Comparison of ENCODE assay signal across 9 mouse cellular contexts in the genomic region with DNA sequence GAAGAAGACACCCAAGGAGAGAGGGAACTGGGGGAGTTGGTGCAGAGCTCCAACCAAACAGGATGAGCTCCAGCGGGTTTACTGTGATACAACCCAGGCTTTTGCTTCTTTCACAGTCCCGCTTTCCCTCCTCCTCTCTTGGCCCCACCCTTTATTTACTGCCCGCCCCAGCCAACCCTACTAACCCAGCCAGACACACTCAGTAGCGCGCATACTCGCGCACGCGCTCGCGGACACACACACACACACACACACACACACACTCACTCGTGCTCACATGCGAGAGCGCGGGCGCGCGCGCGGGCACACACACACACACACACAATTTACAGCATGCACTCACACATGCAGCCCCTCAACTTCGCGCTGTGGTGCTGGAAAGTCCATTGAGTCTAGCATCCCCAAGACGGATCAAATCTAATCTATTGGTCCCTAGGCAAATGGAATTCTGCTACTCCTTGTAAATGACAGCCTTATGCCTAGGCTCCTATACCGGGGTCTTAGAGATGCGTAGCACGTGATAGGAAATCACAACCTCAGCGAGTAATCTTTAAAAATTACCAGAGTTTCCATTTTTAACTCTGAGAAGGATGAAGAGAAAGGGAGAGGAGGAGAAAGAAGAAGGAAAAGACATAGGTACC. TPM values are rescaled to one million over a fixed set of nuclear protein-coding genes. Genes with fewer than 3 reads are reported as not detected.
DNase-seq lines count a peak whose midpoint lies in the region; ATAC-seq lines count a peak whose summit lies in the region.
"Had no signal": no experiment of that assay in that cellular context is flagged by ENCODE, and none has a peak within 500 bp of the region (broad histone marks: within the 10 kb centered on the region; RNA-seq: fewer than 3 reads in every experiment).

Grik1 (minus strand) TSS at position 134 of the 641 bp plus-strand sequence.

- H3K4me1 ChIP-seq in heart, embryonic 13.5 days: peaks cover 14% of the 10 kb centered on the region
- H3K4me1 ChIP-seq in forebrain, embryonic 11.5 days (replicated peaks; ENCODE audit: control insufficient read depth, insufficient read depth, low read length): 0 out of 2 replicates have a peak, but pooled peaks cover 4% of the 10 kb centered on the region
- H3K4me1 ChIP-seq in midbrain, embryonic 12.5 days: 0 out of 2 replicates have a peak, but pooled peaks cover 4% of the 10 kb centered on the region

- WGBS in heart, embryonic 13.5 days: 3% methylated on average over 27 of the region's 27 CpGs
- WGBS in forebrain, embryonic 11.5 days: under 1% methylated on average over 27 of the region's 27 CpGs
- WGBS in midbrain, embryonic 12.5 days: under 1% methylated on average over 25 of the region's 27 CpGs

- peaks cover 61% of the 10 kb centered on the region for H3K27me3 ChIP-seq in heart, embryonic 13.5 days (replicated peaks)
- peaks cover 10% of the 10 kb centered on the region; the same call in 1 of the 2 replicates for H3K27me3 ChIP-seq in forebrain, embryonic 11.5 days (ENCODE audit: control insufficient read depth, insufficient read depth, low read length)
- H3K27me3 ChIP-seq in midbrain, embryonic 12.5 days: peaks cover 44% of the 10 kb centered on the region

- H3K9ac ChIP-seq in heart, embryonic 13.5 days: peak within 1 kb of the TSS; percentile 28; the same call in 1 of the 2 replicates
- H3K9ac ChIP-seq in forebrain, embryonic 11.5 days (ENCODE audit: low read length): peak within 1 kb of the TSS; percentile 59
- H3K9ac ChIP-seq in midbrain, embryonic 12.5 days (replicated peaks): peak within 1 kb of the TSS; percentile 48
- H3K9ac ChIP-seq: liver, embryonic 14.5 days had no signal

- DNase-seq in heart, postnatal 36 days: no peak
- peak; percentile 23 for DNase-seq in R1 (ENCODE audit: low read depth, low spot score)
- DNase-seq in forebrain, embryonic 11.5 days (ENCODE audit: low spot score): peak; percentile 73
- DNase-seq in layer of hippocampus, adult 8-10 months (ENCODE audit: low spot score in 2 of 2): peak; percentile 7 to 26
- DNase-seq in yolk sac, embryonic 10.5 days (ENCODE audit: low spot score): peak; percentile 22

- no peak within 1 kb of the TSS for H3K27ac ChIP-seq in heart, embryonic 13.5 days (replicated peaks)
- H3K27ac ChIP-seq in forebrain, embryonic 11.5 days (ENCODE audit: low read depth, low read length): no peak within 1 kb of the TSS
- no peak within 1 kb of the TSS for H3K27ac ChIP-seq in midbrain, embryonic 12.5 days (replicated peaks)
- H3K27ac ChIP-seq: liver, embryonic 14.5 days had no signal

- no peaks in the 10 kb centered on the region for H3K9me3 ChIP-seq in heart, embryonic 13.5 days
- no peaks in the 10 kb centered on the region for H3K9me3 ChIP-seq in forebrain, embryonic 11.5 days (ENCODE audit: control insufficient read depth, low read length)
- no peaks in the 10 kb centered on the region for H3K9me3 ChIP-seq in midbrain, embryonic 12.5 days

- no peaks in the 10 kb centered on the region for H3K36me3 ChIP-seq in heart, embryonic 13.5 days
- H3K36me3 ChIP-seq in forebrain, embryonic 11.5 days (ENCODE audit: control insufficient read depth, insufficient read depth, low read length): no peaks in the 10 kb centered on the region
- H3K36me3 ChIP-seq in midbrain, embryonic 12.5 days: no peaks in the 10 kb centered on the region

- H3K4me2 ChIP-seq in heart, embryonic 13.5 days: peak within 1 kb of the TSS; percentile 88
- H3K4me2 ChIP-seq in forebrain, embryonic 11.5 days (ENCODE audit: low read depth, low read length, severe bottlenecking): peak within 1 kb of the TSS; percentile 93
- H3K4me2 ChIP-seq in midbrain, embryonic 12.5 days (replicated peaks): peak within 1 kb of the TSS; percentile 83

- peak within 1 kb of the TSS; percentile 51 for H3K4me3 ChIP-seq in heart, embryonic 13.5 days
- H3K4me3 ChIP-seq in forebrain, embryonic 11.5 days (ENCODE audit: low read depth, low read length): peak within 1 kb of the TSS; percentile 48
- peak within 1 kb of the TSS; percentile 48 for H3K4me3 ChIP-seq in midbrain, embryonic 12.5 days

- intact Hi-C loops in heart, postnatal 36 days (cut with DNase I): loop anchor here (5.0 kb wide), 1 partner anchor 1477 kb away; no protein-coding TSS in a partner anchor

- no peak for ATAC-seq in heart, embryonic 13.5 days (ENCODE audit: extremely low read depth, insufficient number of reproducible peaks, low FRiP score, low TSS enrichment)
- ATAC-seq in forebrain, embryonic 11.5 days (replicated peaks; ENCODE audit: low FRiP score): peak; percentile 89
- ATAC-seq in midbrain, embryonic 12.5 days (ENCODE audit: low FRiP score, low read depth): peak; percentile 88
- no peak for ATAC-seq in erythroblast, adult 5-6 weeks (replicated peaks; ENCODE audit: low FRiP score, poor library complexity, severe bottlenecking)

RNA-seq across cellular contexts. Expression of gene Grik1, which starts in this region (rescaled TPM):
- polyA plus RNA-seq in heart, embryonic 13.5 days (2015; fragmentation: Nextera tagmentation; extraction: Ambion mirVana): 0.25 and 0.49 TPM in 2 replicates
- total RNA-seq in heart, postnatal 36 days (2021): not detected
- polyA plus RNA-seq in forebrain, embryonic 11.5 days (2014; fragmentation: Nextera tagmentation; extraction: Ambion mirVana): 1.4 and 1.8 TPM in 2 replicates
- 10 to 100 TPM; 16.1 to 17.1 (median 16.4) TPM for total RNA-seq in layer of hippocampus, adult 8-10 months (2022)
- 4.9 and 5.2 TPM in 2 replicates for polyA plus RNA-seq in midbrain, embryonic 12.5 days (2016; fragmentation: Nextera tagmentation; extraction: Ambion mirVana)
- total RNA-seq in erythroblast, adult 5-6 weeks (2015; ENCODE audit: low replicate concordance): not detected in 2 replicates
- total RNA-seq in erythroblast, adult 5-6 weeks (2017; ENCODE audit: low replicate concordance): not detected in 2 replicates

Comparison
In these comparisons a context has a peak if more than half of its experiments do, and no peak if none do; other contexts are left out.
1. RNA of gene Grik1 (total RNA-seq): 16.1 to 17.1 TPM in layer of hippocampus, adult 8-10 months; not detected in heart, postnatal 36 days and not detected in erythroblast, adult 5-6 weeks; every median in the first group is over 10 times any median in the second.
2. ATAC-seq: peak in forebrain, embryonic 11.5 days (single experiment) and midbrain, embryonic 12.5 days (single experiment); none in heart, embryonic 13.5 days (single experiment) and erythroblast, adult 5-6 weeks (single experiment).
3. DNase-seq: peak in R1 (single experiment), forebrain, embryonic 11.5 days (single experiment), layer of hippocampus, adult 8-10 months (2 of 2) and yolk sac, embryonic 10.5 days (single experiment); none in heart, postnatal 36 days (0 of 2).
4. Peak in every context shown above with its lines, with median percentiles within 50 percentile points of each other: H3K4me2 ChIP-seq, H3K4me3 ChIP-seq and H3K9ac ChIP-seq.